Mouse (Mus musculus) thymus, postnatal 14 days (tissue): ENCODE data around the gene Cyp2j12.
"Not testable (repeated sequence)": the region's sequence is repeated elsewhere in the genome, so short reads cannot be mapped to it uniquely, and the experiment has no call there.

ENCODE experiments used
- DNase-seq: peaks from one replicate; pipeline ENCODE4 v3.0.0; 2021

Gene Cyp2j12

DNA sequence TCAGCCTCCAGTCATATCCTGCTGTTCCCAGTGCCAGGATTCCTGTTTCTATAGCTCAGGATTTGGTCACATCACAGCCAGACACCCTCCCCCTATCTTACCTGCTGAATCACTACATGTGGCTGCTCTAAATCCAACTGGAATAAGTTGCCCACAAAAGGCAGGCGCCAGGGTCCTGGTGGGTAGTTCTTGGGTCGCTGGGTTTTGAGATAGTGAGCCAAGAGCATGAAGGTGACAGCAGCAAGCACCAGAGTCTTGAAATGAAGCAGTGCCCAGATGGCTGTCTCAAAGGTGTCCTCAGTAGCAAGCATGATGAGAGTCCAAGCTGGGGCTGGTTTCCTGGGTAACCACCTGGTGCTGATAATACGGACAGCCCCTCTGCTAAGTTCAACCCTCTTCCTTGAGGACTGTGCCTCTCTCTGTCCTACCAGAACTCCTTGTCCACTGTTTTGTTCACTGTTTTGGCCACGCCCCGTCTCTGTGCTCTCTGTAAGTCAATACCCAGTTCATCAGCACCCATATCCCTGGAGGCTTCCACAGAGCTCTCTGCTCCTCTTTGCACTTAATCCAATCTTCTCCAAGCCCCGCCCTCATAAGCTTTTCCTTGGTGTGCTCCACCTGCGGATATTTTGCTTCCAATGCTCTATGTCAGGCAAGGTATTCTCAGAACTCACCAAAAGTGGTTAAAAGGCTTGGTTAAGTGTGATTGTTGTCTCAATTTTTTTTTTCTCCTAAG lies at the start of gene Cyp2j12:
TSS of gene Cyp2j12 (minus strand) at position 421 of the 736 bp plus-strand sequence.
- DNase-seq = no peak

DNA sequence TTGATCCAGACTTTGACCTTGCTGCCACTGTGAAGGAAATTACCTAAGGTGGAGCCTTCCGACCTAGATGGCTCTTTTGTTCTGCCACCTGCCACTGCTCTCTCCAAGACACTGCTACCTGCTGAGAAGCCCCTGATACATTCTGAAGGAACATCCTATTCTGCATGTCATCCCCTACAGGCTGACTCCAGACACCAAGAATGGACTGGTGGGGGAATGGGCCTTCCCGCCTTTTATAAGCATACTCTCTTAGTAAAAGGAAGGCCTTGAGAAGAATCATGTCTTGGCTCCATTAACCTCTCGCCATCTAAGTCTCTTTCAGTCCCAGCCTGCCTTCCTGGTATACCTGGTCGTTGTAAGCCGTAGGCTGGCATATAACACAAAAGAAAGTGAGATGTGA lies 48.4 kb upstream of the Cyp2j12 start:
- not testable (repeated sequence) for DNase-seq

DNA sequence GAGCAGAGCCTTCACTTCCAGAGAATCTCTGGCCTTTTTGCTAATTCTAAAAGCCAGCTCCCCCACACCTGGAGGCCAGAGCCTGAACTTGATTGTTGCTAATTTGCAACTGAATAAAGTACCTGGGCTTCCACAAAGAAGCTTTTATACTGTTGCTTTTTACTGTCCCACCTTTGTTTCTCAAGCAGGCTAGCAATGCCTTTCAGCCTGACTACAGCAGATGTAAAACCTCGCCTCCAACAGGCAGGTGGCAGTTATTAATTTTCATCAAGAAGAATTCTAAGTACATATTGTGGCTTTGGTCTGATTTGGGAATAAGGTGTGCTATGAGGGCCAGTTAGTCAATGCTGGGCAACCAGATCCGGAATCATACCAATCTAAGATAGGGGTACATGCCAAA lies 47.7 kb upstream of the Cyp2j12 start:
- DNase-seq = not testable (repeated sequence)

DNA sequence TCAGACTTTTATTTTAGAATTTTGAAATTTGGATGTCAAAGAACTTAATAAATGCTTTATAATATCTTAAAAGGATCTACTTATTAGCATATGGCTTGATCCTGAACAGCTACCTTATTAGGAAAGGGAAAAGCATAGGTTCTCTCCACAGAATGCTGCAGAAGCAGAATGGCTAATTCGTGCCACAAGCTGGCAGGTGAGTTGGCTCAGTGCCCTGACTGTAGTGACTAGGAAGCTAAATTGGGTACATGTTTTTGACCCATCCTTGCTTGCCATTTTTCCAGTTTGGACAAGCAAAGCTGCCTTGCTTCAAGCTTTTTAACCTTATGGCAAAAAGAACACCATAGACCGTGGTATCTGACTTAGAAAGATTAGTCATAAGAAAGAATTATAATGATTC lies 47.2 kb upstream of the Cyp2j12 start:
- DNase-seq = not testable (repeated sequence)

DNA sequence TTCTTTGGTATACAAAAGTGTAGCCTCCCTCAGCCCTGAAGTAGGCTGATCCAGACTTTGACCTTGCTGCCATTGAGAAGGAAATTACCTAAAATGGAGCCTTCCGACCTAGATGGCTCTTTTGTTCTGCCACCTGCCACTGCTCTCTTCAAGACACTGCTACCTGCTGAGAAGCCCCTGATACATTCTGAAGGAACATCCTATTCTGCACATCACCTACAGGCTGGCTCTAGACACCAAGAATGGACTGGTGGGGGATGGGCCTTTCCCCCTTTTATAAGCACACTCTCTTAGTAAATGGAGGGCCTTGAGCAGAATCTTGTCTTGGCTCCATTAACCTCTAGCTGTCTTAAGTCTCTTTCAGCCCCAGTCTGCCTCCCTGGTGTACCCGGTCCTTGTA lies 43.8 kb upstream of the Cyp2j12 start:
- not testable (repeated sequence) for DNase-seq

DNA sequence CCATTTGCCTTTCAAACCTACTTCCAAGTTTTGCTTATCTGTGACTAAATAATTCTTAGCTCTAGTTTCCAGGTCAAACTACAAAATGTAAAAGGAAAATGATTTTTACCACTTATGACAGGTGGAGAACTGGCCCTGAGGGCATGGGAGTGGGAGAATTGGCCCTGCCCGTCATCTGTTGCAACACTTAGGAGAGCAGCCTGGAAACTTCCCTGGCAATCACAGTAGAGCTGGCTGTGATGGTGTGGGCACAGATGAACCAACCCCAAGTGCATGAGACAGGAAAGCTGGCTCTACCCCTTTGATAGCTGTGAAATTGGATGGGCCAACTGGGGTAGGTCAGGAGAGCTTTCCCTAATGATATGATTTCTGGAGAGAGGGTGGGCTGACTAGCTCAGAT lies 21.9 kb upstream of the Cyp2j12 start:
- no peak for DNase-seq

DNA sequence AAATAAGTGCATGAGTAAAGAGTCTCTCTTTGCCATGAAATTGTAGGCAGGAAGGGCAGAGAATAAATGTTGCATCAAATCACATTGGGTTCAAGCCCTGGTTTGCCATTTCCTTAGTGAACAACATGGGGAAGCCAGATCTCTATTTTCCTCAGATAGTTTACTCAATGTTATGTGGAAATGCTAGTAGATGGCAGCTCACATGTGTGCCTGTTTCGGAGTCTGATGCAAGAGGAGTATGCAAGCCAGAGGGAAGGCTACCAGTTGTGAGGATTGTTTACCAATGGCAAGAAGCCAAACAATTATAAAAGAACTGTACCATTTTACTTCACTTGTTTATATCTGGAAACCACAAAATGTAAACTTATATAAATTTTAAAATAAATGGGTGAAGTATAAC lies 20.6 kb upstream of the Cyp2j12 start:
- DNase-seq = no peak

DNA sequence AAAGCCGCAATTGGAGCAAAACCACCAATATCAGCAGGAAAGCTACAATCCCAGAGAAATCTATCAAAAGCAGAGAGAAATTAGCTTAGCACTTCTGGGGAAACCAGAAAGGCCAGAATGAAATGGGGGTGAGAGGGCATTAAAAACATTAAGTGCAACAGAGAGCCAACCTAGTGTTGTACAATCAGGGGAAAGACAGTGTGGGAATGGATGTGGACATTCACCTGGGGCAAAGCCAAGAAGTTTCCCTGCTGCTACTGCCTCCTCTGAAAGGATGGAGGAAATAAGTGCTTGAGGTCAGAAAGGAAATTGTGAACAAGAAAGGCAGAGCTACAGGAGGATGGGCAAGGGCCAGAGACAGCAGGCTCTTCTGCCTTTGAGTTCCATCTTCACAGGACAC lies 1.7 kb downstream of the Cyp2j12 start:
- DNase-seq = no peak

DNA sequence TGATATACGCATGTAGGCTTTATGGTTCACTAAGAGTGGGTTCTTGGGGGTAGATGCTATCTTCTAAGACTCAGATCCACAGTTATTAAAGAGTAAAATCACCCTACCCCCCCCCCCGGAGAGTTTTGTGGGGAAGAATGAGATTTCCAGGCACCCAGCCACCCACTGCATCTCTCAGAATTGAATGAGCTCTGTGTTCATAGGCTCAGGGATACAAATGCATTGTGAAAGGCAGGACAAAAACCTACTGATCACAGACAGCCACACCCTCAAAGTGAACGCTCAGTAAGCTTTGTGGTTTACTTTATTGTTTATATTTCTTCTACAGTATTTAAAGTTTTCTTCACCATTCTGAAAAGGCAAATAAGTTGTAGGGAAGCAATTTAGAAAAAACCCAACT lies 6.7 kb downstream of the Cyp2j12 start:
- no peak for DNase-seq

DNA sequence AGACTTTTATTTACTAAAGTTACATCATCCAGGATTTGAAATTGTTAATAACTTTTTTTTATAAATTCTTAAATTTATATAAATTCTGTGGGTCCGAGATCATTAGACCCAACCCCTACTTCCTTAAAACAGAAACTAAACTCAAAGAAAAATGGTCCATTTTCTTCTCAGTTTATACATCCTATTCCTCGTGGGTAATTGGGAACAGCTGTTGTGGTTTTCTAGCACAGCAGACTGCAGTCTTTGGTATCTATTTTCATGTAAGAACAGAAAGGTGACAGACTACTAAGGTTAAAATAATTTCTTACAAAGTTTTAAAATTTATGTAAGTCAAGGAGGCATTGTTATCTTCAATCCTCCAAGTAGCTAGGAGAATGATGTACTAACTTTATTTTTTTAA lies 44.1 kb downstream of the Cyp2j12 start:
- no peak for DNase-seq

DNA sequence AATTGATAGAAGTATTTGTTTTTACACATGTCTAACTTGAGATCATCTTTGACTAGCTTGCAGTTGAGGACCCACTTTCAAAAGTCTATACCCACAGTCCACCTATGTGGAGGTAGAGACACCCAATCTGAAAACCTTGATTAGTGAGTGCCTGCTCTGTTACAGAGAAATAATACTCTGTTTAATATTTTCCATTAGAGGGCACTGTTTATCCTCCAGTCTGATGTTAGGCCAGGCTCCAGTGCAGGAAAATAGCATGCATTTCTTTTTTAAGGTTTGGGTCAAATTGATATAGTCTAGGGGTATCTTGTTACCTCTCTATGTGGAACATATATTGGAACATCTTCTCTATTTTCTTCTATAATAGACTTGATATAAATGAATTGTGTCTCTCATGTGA lies 49.1 kb downstream of the Cyp2j12 start:
- DNase-seq = no peak

DNA sequence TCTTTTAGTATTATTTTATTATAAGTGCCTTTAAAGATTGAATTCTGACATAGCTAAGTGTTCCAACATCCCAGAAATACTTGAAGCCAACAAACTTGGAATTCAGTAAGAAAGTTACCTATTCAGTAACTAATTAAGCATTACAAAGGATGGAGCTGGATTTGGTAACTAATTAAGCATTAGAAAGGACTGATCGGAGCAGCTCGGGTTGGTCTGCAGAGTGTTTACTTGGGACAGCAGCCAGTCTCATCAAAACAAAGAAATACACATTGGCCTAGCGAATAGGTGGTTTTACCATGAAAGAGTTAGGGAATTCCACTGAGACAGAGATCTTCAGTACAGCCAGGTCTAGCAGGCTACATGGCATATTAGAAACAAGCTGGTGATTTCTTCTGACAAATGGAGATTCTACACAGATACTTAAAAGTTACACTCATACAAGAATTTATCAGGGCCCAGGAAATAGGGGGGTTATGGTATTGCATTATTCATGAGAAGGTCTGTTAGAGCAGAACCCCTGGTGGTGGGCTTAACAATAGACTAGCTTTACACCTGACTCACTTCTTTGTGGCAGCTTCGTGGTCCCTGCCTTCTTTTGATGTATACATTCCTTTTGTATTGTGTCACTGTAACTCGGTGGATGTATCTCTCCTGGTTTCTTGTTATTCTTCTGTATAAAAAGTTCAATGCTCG lies 51.5 kb downstream of the Cyp2j12 start:
- not testable (repeated sequence) for DNase-seq

DNA sequence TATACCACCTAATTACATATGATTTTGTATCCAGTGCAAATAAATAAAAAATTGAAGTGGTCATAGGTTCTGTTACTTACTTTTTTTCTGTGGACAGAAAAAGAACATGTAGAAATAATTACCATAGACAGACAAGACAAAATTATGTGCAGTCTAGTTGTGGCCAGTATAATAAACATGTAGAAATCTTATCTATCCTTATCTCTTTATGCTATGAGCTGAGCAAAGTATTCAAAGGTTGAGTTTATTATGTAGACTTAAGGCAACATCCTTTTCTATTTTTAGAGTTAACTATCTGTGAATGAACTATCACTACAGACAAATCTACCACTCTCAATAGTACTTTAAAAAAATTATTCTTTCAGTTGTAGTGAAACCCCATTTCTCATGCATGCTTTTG lies 62.6 kb downstream of the Cyp2j12 start:
- DNase-seq = no peak

DNA sequence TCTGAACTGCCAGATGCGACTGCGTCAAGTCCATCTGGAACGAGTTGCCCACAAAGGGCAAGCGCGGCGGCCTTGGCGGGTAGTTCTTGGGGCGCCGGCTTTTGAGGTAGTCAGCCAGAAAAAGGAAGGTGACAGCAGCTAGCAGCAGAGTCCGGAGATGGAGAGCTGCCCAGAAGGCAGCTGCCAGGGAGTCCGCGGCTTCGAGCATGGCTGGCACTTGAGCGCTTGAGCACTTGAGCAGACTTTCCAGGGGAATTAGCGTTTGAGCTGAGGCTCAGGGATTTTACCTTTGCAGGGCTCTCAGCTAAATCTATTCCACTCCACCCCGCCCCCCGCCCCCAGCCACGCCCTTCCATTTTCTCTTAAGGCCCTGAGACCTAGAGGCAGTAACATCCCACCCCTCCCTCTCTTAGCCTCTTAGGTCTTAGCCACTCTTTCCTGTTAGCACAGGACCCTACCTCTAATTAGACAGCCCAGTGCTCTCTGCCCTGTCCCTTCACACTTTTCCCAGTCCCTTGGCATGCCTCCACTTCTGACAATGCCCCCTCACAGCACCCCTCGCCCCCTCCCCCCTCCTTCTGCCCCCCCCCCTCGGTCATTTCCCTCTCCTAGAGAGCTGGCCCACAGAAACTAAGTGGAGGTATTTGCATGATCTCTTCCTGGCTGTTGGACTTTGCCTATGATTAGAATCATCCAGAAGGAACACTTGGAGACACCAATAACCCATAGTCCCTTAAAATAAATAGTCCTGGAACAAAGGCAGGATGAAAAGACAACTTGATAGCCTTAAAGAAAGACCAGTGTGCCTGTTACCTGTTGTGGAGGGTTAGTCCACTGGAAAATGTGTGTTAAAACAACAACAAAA lies 63.5 kb downstream of the Cyp2j12 start, which contains the start of gene Cyp2j13:
TSS of gene Cyp2j13 (minus strand) at position 286 of the 865 bp plus-strand sequence.
- DNase-seq = no peak

DNA sequence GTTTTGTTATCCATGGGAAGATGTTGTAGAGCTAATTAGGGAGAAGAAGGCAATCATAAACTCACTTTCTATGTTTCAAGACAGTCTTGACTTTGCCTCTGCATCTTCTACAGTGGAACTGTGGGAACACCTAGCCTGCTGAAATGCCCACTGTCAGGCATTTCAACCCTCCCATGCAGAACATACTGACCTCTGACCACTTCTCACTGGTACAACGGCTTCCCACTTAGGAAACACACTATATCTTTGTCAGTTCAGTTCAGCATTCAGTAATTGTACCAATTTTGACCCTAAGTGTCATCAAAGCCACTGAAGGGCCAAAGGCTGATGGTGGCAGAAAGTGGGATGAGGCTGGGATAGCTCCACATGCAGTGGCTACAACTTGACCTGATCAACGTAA lies 78.9 kb downstream of the Cyp2j12 start:
- no peak for DNase-seq

DNA sequence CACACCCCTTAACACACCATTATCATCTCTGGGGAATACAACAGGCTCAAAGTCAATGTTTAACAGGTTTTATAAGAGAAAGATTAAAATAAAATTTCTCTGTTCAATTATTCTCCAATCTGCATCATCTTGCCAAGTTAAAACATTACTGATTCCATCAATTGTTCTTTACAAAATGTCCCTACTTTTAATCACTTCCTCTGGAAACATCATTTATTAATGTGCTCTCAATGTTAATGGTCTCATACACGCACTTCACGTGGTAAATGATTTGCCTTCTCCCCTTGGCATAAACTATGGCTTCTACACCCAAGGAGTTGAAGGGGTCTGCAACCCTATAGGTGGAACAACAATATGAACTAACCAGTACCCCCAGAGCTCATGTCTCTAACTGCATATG lies 80.8 kb downstream of the Cyp2j12 start:
- no peak for DNase-seq
